Mouse (Mus musculus) gastrocnemius, adult 2 months (tissue): ENCODE measurements around the gene Lgr4. TPM values are rescaled to one million over a fixed set of nuclear protein-coding genes. Genes with fewer than 3 reads are reported as not detected.
A peak's percentile ranks its signal among the peaks of the same experiment; 100 is the strongest.

Experiments
- DNase-seq: peaks from one replicate; pipeline ENCODE4 v3.0.0; 2022
- H3K27ac ChIP-seq: fragments of 200-600 bp; 2 replicates; pipeline ENCODE4 v1.8.1; 2022; ENCODE audit warnings: mild to moderate bottlenecking
- H3K4me3 ChIP-seq: fragments of 200-600 bp; 2 replicates; pipeline ENCODE4 v1.8.1; 2022; ENCODE audit warnings: mild to moderate bottlenecking, moderate library complexity
- CTCF ChIP-seq: fragments of 200-600 bp; IDR thresholded peaks from 2 replicates; pipeline ENCODE4 v1.8.1; 2022; ENCODE audit warnings: antibody characterized with exemption, mild to moderate bottlenecking, moderate library complexity
- intact Hi-C: fragments of 180-260 bp; cut with DNase I; formaldehyde crosslinking; loops from one replicate; pipeline ENCODE4 v1.15.1; 2025
- total RNA-seq, 2 experiments: library from RNA; stranded (reverse); gene quantifications; 2 replicates each; pipeline ENCODE4 v1.2.3; 2021

Gene Lgr4
- total RNA-seq, 2 experiments from 2014 or later, result 28.9 to 30.4 TPM

GRCm38 (mm10) chr2:109923945-109924344 lies 6.5 kb downstream of the Lgr4 start:
- no peak overlapping the region for H3K4me3 ChIP-seq
- intact Hi-C loops, result no loop called here
- no peak overlapping the region for H3K27ac ChIP-seq
- DNase-seq, result no peak
- TF ChIP-seq CTCF, result no peak

- no peak for DNase-seq
- H3K4me3 ChIP-seq, result no peak overlapping the region
- intact Hi-C loops, result no loop called here
- no peak for TF ChIP-seq CTCF
- H3K27ac ChIP-seq, result no peak overlapping the region
These were observed 9.5 kb downstream of the Lgr4 start for GRCm38 (mm10) chr2:109926984-109927383.

- Histone ChIP-seq H3K27ac (no peak overlapping the region), H3K4me3 (no peak overlapping the region)
- TF ChIP-seq CTCF, result no peak
- no peak for DNase-seq
- intact Hi-C loops, result no loop called here
These were observed 10.0 kb downstream of the Lgr4 start for GRCm38 (mm10) chr2:109927446-109927845.

- DNase-seq, result no peak
- no peak overlapping the region for H3K27ac ChIP-seq
- TF ChIP-seq CTCF, result no peak
- intact Hi-C loops, result no loop called here
- H3K4me3 ChIP-seq, result no peak overlapping the region
These were observed 10.4 kb downstream of the Lgr4 start for GRCm38 (mm10) chr2:109927876-109928275.

GRCm38 (mm10) chr2:109928791-109929190 lies 11.3 kb downstream of the Lgr4 start:
- intact Hi-C loops, result no loop called here
- TF ChIP-seq CTCF, result no peak
- Histone ChIP-seq H3K4me3 (no peak overlapping the region), H3K27ac (no peak overlapping the region)
- DNase-seq, result no peak

- no peak overlapping the region for H3K27ac ChIP-seq
- DNase-seq, result no peak
- intact Hi-C loops, result no loop called here
- H3K4me3 ChIP-seq, result no peak overlapping the region
- no peak for TF ChIP-seq CTCF
These were observed 11.8 kb downstream of the Lgr4 start for GRCm38 (mm10) chr2:109929256-109929655.

- no peak for DNase-seq
- intact Hi-C loops, result no loop called here
- TF ChIP-seq CTCF, result no peak
- H3K4me3 ChIP-seq, result no peak overlapping the region
- H3K27ac ChIP-seq, result no peak overlapping the region
These were observed 12.9 kb downstream of the Lgr4 start for GRCm38 (mm10) chr2:109930366-109930765.

GRCm38 (mm10) chr2:109930771-109931170 lies 13.3 kb downstream of the Lgr4 start:
- Histone ChIP-seq H3K27ac (no peak overlapping the region), H3K4me3 (no peak overlapping the region)
- intact Hi-C loops, result no loop called here
- TF ChIP-seq CTCF, result peak; percentile 19; the same call in 1 of the 2 replicates
- DNase-seq, result no peak

GRCm38 (mm10) chr2:109931978-109932780 lies 14.7 kb downstream of the Lgr4 start:
- no peak overlapping the region for H3K27ac ChIP-seq
- no peak overlapping the region for H3K4me3 ChIP-seq
- no peak for TF ChIP-seq CTCF
- DNase-seq, result no peak
- intact Hi-C loops, result no loop called here

- Histone ChIP-seq H3K4me3 (no peak overlapping the region), H3K27ac (no peak overlapping the region)
- TF ChIP-seq CTCF, result no peak
- DNase-seq, result no peak
- intact Hi-C loops, result no loop called here
These were observed 15.7 kb downstream of the Lgr4 start for GRCm38 (mm10) chr2:109933151-109933550.

- DNase-seq, result no peak
- no peak for TF ChIP-seq CTCF
- no peak overlapping the region for H3K4me3 ChIP-seq
These were observed 16.6 kb downstream of the Lgr4 start for GRCm38 (mm10) chr2:109934086-109934485.

GRCm38 (mm10) chr2:109935194-109935593 lies 17.7 kb downstream of the Lgr4 start:
- H3K4me3 ChIP-seq, result no peak overlapping the region
- no peak overlapping the region for H3K27ac ChIP-seq
- intact Hi-C loops, result no loop called here
- DNase-seq, result no peak
- TF ChIP-seq CTCF, result no peak

More at GRCm38 (mm10) chr2:109934086-109934485, 16.6 kb downstream of the Lgr4 start:
- intact Hi-C loops, result no loop called here
- H3K27ac ChIP-seq, result no peak overlapping the region

GRCm38 (mm10) chr2:109935754-109936409 lies 18.4 kb downstream of the Lgr4 start:
- peak overlapping the region; percentile 71 for H3K27ac ChIP-seq

More at GRCm38 (mm10) chr2:109935754-109936409, 18.4 kb downstream of the Lgr4 start:
- no peak for DNase-seq
- intact Hi-C loops, result no loop called here
- no peak overlapping the region for H3K4me3 ChIP-seq
- no peak for TF ChIP-seq CTCF
